Mouse (Mus musculus) forebrain, embryonic 15.5 days (tissue): Measurements from ENCODE around the gene Ppp1r11. TPM values are rescaled to one million over a fixed set of nuclear protein-coding genes. Genes with fewer than 3 reads are reported as not detected.

ENCODE experiments used
- ATAC-seq: fragments of 200-750 bp; cut with Nextera tagmentation; replicated peaks from 2 replicates; pipeline ENCODE4 v1.8.0; 2017; ENCODE audit warnings: mild to moderate bottlenecking, moderate TSS enrichment, moderate library complexity
- H3K27ac ChIP-seq: fragments of 300-500 bp; sonication (generic); replicated peaks from 2 replicates; pipeline ENCODE4 v1.5.1; 2015; ENCODE audit warnings: mild to moderate bottlenecking, inconsistent platforms
- H3K27me3 ChIP-seq: fragments of 300-500 bp; sonication (generic); 2 replicates; pipeline ENCODE4 v1.6.1; 2015; ENCODE audit warnings: inconsistent platforms
- H3K36me3 ChIP-seq: fragments of 300-500 bp; sonication (generic); 2 replicates; pipeline ENCODE4 v1.6.1; 2015; ENCODE audit warnings: mild to moderate bottlenecking, inconsistent platforms
- H3K4me1 ChIP-seq: fragments of 300-500 bp; sonication (generic); 2 replicates; pipeline ENCODE4 v1.6.1; 2015; ENCODE audit warnings: inconsistent platforms
- H3K4me2 ChIP-seq: fragments of 300-500 bp; sonication (generic); replicated peaks from 2 replicates; pipeline ENCODE4 v1.6.1; 2015; ENCODE audit warnings: mild to moderate bottlenecking, inconsistent platforms
- H3K4me3 ChIP-seq: fragments of 300-500 bp; sonication (generic); 2 replicates; pipeline ENCODE4 v1.5.1; 2015; ENCODE audit warnings: mild to moderate bottlenecking, inconsistent platforms
- H3K9ac ChIP-seq: fragments of 300-500 bp; sonication (generic); replicated peaks from 2 replicates; pipeline ENCODE4 v1.6.1; 2015; ENCODE audit warnings: mild to moderate bottlenecking, inconsistent platforms
- H3K9me3 ChIP-seq: fragments of 300-500 bp; sonication (generic); 2 replicates; pipeline ENCODE4 v1.6.1; 2016; ENCODE audit warnings: inconsistent platforms
- WGBS: fragments of 180-500 bp; shearing (Covaris S2); methylation state at CpG from one replicate; pipeline ENCODE4 v1.1.7; 2015; ENCODE audit warnings: mixed read lengths; 5-methylcytosine and 5-hydroxymethylcytosine counted together
- polyA plus RNA-seq: library from polyadenylated mRNA; unstranded; fragments of >200 nt; fragmentation: Nextera tagmentation; extraction: Ambion mirVana; gene quantifications from 2 replicates; pipeline ENCODE4 v1.2.1, GENCODE M21; 2015

The Ppp1r11 gene
- polyA plus RNA-seq, 1 experiment from 2014 or later = 164 TPM

DNA sequence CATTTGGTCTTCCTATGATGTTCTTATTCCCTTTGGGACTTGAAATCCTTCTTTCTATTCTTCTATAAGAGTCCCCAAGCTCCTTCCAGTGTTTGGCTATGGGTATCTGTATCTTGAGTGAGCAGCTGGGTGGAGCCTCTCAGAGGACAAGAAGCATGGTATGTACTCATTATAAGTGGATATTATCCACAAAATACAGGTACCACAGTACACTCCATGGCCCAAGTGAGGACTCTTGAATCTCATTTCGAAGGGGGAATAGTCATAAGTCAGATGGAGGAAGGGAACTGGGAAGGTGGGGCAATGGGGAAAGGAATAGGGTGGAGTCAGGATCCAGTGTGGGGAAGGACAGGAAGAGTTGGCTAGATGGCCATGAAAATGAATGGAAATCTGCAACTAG lies 1.5 kb upstream of the Ppp1r11 start:
- ATAC-seq = no peak
- H3K4me3 ChIP-seq = no peak overlapping the region
- no peaks in the 10 kb centered on the region for H3K9me3 ChIP-seq
- peaks cover 22% of the 10 kb centered on the region for H3K4me1 ChIP-seq
- no peaks in the 10 kb centered on the region for H3K27me3 ChIP-seq
- no peak overlapping the region for H3K9ac ChIP-seq
- 95% methylated on average over 1 of the region's 1 CpGs for WGBS
- H3K27ac ChIP-seq = no peak overlapping the region
- peaks cover 22% of the 10 kb centered on the region; the same call in 1 of the 2 replicates for H3K36me3 ChIP-seq
- H3K4me2 ChIP-seq = no peak overlapping the region

GRCm38 (mm10) chr17:36952631-36953030 lies 1.1 kb upstream of the Ppp1r11 start:
- WGBS = 91% methylated on average over 2 of the region's 2 CpGs
- H3K4me3 ChIP-seq = no peak overlapping the region
- no peak for ATAC-seq

GRCm38 (mm10) chr17:36949265-36949664 lies 2.3 kb downstream of the Ppp1r11 start:
- ATAC-seq = no peak
- WGBS = 95% methylated on average over 8 of the region's 8 CpGs
- peaks cover 10% of the 10 kb centered on the region; the same call in 1 of the 2 replicates for H3K36me3 ChIP-seq

More at GRCm38 (mm10) chr17:36952631-36953030, 1.1 kb upstream of the Ppp1r11 start:
- no peaks in the 10 kb centered on the region for H3K9me3 ChIP-seq
- H3K27ac ChIP-seq = no peak overlapping the region
- H3K36me3 ChIP-seq = peaks cover 22% of the 10 kb centered on the region; the same call in 1 of the 2 replicates
- H3K27me3 ChIP-seq = no peaks in the 10 kb centered on the region
- H3K4me1 ChIP-seq = peaks cover 21% of the 10 kb centered on the region
- no peak overlapping the region for H3K4me2 ChIP-seq
- no peak overlapping the region for H3K9ac ChIP-seq

DNA sequence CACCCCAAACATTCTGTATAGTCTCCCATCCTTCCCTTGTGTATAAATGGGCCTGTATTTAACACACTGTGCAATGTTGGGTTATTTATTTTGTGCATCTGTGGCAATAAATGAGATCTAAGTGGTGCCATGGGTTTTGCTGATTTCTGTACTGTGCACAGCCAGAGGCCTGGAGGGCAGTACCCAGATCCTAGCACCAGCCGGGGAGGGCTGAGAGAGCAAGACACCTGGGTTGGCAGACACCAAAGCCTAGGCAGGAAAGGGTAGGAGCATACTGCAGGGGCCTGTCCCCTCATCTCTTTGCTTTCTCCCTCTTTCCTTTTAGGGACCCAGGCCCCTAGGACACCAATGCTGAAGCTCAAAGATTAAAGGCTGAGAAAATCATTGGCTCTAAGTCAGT lies 3.3 kb downstream of the Ppp1r11 start:
- H3K4me1 ChIP-seq = peaks cover 25% of the 10 kb centered on the region
- H3K36me3 ChIP-seq = peaks cover 10% of the 10 kb centered on the region; the same call in 1 of the 2 replicates
- ATAC-seq = no peak
- no peak overlapping the region for H3K9ac ChIP-seq
- H3K4me2 ChIP-seq = no peak overlapping the region
- 100% methylated on average over 1 of the region's 1 CpGs for WGBS
- H3K9me3 ChIP-seq = no peaks in the 10 kb centered on the region
- no peak overlapping the region for H3K4me3 ChIP-seq
- H3K27ac ChIP-seq = no peak overlapping the region
- H3K27me3 ChIP-seq = peaks cover 27% of the 10 kb centered on the region

More at GRCm38 (mm10) chr17:36949265-36949664, 2.3 kb downstream of the Ppp1r11 start:
- H3K9ac ChIP-seq = no peak overlapping the region
- no peak overlapping the region for H3K4me2 ChIP-seq
- H3K4me3 ChIP-seq = no peak overlapping the region
- peaks cover 18% of the 10 kb centered on the region for H3K27me3 ChIP-seq
- H3K9me3 ChIP-seq = no peaks in the 10 kb centered on the region
- peaks cover 24% of the 10 kb centered on the region for H3K4me1 ChIP-seq
- H3K27ac ChIP-seq = no peak overlapping the region

DNA sequence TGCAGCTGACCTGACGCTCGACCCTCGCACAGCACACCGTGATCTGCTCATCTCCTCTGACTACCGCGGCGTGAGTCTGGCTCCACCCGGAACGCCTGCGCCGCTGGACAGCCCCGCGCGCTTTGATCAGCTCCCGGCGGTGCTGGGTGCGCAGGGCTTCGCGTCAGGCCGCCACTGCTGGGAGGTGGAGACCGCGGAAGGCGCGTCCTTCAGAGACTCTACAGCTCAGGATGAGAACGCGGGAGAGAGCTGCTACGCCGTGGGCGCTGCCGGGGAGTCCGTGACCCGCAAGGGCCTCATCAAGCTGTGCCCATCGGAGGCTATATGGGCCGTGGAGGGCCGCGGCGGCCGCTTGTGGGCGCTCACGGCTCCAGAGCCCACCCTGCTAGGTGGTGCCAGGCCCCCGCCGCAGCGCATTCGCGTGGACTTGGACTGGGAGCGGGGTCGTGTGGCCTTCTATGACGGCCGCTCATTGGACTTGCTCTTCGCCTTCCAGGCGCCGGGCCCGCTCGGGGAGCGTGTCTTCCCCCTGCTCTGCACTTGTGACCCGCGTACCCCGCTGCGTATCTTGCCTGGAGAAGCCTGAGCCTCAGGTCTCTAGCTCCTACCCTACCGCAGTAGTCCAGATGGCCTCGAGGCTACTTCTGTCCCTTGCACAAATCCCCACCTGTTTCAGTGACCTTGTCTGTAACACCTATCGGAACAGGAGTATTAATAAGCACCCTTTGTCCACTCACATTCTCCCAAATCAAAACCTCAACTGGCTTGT lies 4.3 kb downstream of the Ppp1r11 start:
- peak; percentile 52 for ATAC-seq
- Histone ChIP-seq H3K9ac (peak overlapping the region; percentile 70), H3K4me1 (peaks cover 36% of the 10 kb centered on the region), H3K9me3 (no peaks in the 10 kb centered on the region), H3K36me3 (peaks cover 10% of the 10 kb centered on the region; the same call in 1 of the 2 replicates), H3K4me3 (peak overlapping the region; percentile 49), H3K27ac (peak overlapping the region; percentile 46), H3K4me2 (peak overlapping the region; percentile 96), H3K27me3 (peaks cover 38% of the 10 kb centered on the region)
- WGBS = under 1% methylated on average over 62 of the region's 62 CpGs

DNA sequence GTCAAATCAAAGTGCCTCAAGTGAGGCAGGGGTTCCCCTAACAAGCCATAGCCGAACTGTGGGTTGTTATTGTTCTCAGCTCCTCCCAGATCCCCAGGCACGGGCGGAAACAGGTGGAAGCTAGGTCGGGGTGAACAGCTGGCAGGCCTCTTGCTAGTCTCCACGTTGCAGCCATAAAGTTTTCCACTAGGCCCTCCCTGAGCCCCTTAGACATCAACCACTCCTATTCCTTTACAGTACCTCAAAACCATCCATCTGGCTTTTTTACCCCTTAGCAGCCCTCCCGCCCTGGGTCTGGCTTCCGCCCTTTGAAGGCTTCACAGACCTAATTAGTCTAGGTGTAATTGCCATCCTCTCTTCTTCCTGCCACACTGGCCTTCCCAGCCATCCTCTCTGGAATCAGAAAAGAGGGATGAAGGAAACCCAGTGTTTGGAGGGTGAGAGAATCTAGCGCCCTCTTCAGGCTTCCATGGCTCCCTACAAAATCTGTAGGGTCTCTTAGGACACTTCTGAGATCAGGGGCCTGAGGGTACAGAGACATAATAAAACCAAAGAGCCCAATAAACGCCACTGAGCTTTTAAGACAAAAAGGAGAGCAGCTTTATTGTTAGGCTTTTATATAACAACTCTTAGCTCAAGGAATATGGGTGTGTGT lies 7.3 kb downstream of the Ppp1r11 start:
- Histone ChIP-seq H3K4me1 (peaks cover 26% of the 10 kb centered on the region), H3K9me3 (no peaks in the 10 kb centered on the region), H3K27me3 (peaks cover 54% of the 10 kb centered on the region), H3K9ac (no peak overlapping the region), H3K4me2 (no peak overlapping the region), H3K4me3 (no peak overlapping the region), H3K36me3 (peaks cover 9% of the 10 kb centered on the region; the same call in 1 of the 2 replicates), H3K27ac (no peak overlapping the region)
- no peak for ATAC-seq
- WGBS = 17% methylated on average over 9 of the region's 9 CpGs

GRCm38 (mm10) chr17:36943691-36944090 lies 7.8 kb downstream of the Ppp1r11 start:
- 27% methylated on average over 5 of the region's 5 CpGs for WGBS
- peaks cover 26% of the 10 kb centered on the region for H3K4me1 ChIP-seq
- no peak for ATAC-seq
- peaks cover 4% of the 10 kb centered on the region; the same call in 1 of the 2 replicates for H3K36me3 ChIP-seq
- H3K4me2 ChIP-seq = 0 out of 2 replicates have a peak overlapping the region, but pooled peaks have one; percentile 63
- H3K9ac ChIP-seq = peak overlapping the region; percentile 42; the same call in 1 of the 2 replicates
- peaks cover 56% of the 10 kb centered on the region for H3K27me3 ChIP-seq
- no peaks in the 10 kb centered on the region for H3K9me3 ChIP-seq
- no peak overlapping the region for H3K27ac ChIP-seq
- H3K4me3 ChIP-seq = no peak overlapping the region

GRCm38 (mm10) chr17:36942791-36943471 lies 8.6 kb downstream of the Ppp1r11 start, which contains the start of gene Rnf39:
Rnf39 (plus strand) TSS chr17:36942918.
- H3K9ac ChIP-seq = peak within 1 kb of the TSS; percentile 42
- no peak within 1 kb of the TSS for H3K27ac ChIP-seq
- ATAC-seq = 0 out of 2 replicates have a peak, but pooled peaks have one; percentile 5
- H3K4me2 ChIP-seq = peak within 1 kb of the TSS; percentile 63
- H3K36me3 ChIP-seq = no peaks in the 10 kb centered on the region
- H3K9me3 ChIP-seq = no peaks in the 10 kb centered on the region
- WGBS = 3% methylated on average over 59 of the region's 59 CpGs
- H3K4me1 ChIP-seq = peaks cover 26% of the 10 kb centered on the region
- H3K27me3 ChIP-seq = peaks cover 59% of the 10 kb centered on the region
- peak within 1 kb of the TSS; percentile 39 for H3K4me3 ChIP-seq

DNA sequence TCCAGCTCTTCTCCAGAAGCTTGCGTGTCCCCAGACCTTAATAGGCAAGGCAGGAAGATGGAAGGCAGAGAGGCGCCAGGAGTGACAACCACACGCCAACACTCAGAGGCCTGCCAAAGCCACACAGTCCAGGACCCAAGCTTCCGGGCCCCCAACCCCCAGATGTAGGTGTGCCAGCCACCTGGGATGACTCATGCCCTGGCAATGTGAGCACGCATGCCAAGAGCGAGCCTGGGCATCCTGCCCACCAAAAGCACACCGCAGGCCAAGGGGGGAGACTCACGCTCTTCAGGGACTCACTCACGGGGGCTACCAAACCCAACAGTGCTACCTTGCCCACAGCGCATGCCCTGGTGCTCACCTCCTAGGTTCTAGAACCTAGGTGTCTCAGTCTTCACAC lies 9.2 kb downstream of the Ppp1r11 start:
- Histone ChIP-seq H3K9me3 (no peaks in the 10 kb centered on the region), H3K4me2 (peak overlapping the region; percentile 63), H3K4me3 (peak overlapping the region; percentile 39), H3K36me3 (no peaks in the 10 kb centered on the region), H3K27ac (no peak overlapping the region), H3K27me3 (peaks cover 59% of the 10 kb centered on the region), H3K9ac (peak overlapping the region; percentile 42; the same call in 1 of the 2 replicates), H3K4me1 (peaks cover 22% of the 10 kb centered on the region)
- peak; percentile 20; the same call in 1 of the 2 replicates for ATAC-seq
- 39% methylated on average over 10 of the region's 10 CpGs for WGBS

DNA sequence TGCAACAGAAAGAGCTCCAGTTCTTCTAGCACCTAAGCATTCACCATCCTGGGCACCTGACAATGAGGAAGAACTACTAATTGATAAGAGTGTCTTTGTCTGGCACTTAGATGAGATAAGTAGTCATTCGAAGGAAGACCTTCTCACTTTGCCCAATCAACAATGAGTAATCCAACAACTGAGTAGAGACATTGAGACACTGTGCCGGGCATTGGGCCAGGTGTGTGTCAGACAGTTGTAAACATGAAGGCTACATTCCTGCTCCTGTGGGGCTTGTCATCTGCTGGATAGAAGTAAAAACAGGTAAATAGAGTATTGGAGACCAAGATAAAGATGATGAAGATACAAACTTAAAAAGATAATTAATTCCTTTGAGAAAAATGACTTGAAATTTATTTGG lies 13.5 kb downstream of the Ppp1r11 start:
- H3K4me2 ChIP-seq = no peak overlapping the region
- H3K4me3 ChIP-seq = no peak overlapping the region
- H3K9me3 ChIP-seq = no peaks in the 10 kb centered on the region
- no peaks in the 10 kb centered on the region for H3K36me3 ChIP-seq
- ATAC-seq = no peak
- no peak overlapping the region for H3K27ac ChIP-seq
- peaks cover 29% of the 10 kb centered on the region for H3K27me3 ChIP-seq
- 78% methylated on average over 2 of the region's 2 CpGs for WGBS
- no peak overlapping the region for H3K9ac ChIP-seq
- H3K4me1 ChIP-seq = peaks cover 8% of the 10 kb centered on the region

DNA sequence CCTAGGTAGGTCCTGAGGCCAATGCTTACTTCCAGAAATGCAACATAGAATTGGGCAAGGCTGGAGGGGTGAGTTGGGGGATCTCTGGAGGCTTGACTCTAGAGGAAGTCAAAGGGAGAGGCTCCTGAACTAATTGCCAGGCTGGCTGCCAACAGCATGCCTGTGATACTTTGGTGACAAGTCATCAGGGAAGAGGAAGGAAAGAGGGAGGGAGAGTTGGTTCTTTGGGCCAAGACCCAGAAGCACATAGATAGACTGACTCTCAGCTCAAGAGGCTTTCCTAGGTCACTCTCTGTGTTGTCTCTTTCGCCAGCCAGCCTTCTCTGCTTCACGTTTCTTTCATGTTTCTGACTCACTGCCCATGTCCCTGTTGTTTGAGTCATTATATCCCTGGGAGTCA lies 19.7 kb downstream of the Ppp1r11 start:
- Histone ChIP-seq H3K4me1 (no peaks in the 10 kb centered on the region), H3K36me3 (no peaks in the 10 kb centered on the region), H3K4me3 (no peak overlapping the region), H3K4me2 (no peak overlapping the region), H3K9me3 (no peaks in the 10 kb centered on the region), H3K9ac (no peak overlapping the region), H3K27me3 (no peaks in the 10 kb centered on the region), H3K27ac (no peak overlapping the region)
- ATAC-seq = no peak
- 73% methylated on average over 2 of the region's 2 CpGs for WGBS
